Mouse (Mus musculus): ENCODE data around the gene Dcaf8.

The Dcaf8 gene

DNA sequence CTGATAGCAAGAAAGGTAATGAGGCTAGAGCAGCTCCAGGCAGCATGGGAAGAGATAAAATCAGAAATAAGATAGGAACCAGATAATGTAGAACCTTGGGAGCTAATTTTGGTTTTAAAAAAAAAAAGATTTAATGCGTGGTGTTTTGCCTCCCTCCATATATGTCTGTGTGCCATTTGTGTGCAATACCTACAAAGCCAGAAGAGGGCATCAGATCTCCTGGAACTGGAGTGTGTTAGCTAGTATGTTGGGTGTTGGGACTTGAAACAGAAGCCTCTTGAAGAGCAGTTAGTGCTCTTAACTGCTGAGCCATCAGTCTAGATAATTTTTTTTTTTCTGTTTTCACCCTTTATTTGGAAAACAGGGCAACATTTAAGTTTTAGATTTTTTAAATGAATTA is 4.3 kb upstream of the Dcaf8 start:
- in situ Hi-C loops (cut with MboI, MseI): loop anchor here in 1 of 2 experiments (10.0 kb wide), 1 partner anchor 171 kb away; no protein-coding TSS in a partner anchor

DNA sequence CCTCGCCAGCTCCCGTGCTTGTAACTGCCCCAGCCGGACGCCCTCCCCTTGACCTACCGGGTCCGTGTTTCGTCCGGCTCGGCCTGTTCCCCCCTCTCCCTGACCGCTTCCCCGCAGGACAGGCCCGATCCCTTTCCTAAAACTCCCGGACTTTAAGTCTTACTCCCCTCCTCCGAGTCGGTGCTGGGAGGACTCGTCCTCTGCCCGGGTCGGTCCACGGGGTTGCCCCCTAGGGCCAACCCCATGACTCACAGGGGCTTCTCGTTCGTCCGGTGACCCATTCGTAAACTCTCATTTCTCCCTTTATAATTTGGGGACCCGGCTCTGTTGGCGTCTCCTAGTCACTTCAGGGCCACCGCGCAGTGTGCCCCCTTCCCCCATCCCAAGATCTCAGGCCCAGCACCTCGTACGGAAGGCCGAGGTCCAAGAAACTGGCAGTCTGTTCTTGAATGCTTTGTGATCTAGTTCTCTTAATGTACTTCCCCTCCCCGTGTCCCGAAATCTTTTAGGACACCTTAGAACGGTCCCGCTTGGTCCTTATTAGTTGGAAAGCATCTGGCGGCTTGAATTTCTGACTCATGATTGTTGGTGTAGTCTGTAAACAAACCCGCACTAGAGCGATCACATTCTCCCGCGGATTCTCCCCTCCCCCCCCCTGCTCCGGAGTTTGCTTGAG is 533 bp downstream of the Dcaf8 start:
- in situ Hi-C loops (cut with MboI, MseI): loop anchor here (5.0 to 10.0 kb wide), 2 partner anchors 164 to 166 kb away; no protein-coding TSS in a partner anchor

DNA sequence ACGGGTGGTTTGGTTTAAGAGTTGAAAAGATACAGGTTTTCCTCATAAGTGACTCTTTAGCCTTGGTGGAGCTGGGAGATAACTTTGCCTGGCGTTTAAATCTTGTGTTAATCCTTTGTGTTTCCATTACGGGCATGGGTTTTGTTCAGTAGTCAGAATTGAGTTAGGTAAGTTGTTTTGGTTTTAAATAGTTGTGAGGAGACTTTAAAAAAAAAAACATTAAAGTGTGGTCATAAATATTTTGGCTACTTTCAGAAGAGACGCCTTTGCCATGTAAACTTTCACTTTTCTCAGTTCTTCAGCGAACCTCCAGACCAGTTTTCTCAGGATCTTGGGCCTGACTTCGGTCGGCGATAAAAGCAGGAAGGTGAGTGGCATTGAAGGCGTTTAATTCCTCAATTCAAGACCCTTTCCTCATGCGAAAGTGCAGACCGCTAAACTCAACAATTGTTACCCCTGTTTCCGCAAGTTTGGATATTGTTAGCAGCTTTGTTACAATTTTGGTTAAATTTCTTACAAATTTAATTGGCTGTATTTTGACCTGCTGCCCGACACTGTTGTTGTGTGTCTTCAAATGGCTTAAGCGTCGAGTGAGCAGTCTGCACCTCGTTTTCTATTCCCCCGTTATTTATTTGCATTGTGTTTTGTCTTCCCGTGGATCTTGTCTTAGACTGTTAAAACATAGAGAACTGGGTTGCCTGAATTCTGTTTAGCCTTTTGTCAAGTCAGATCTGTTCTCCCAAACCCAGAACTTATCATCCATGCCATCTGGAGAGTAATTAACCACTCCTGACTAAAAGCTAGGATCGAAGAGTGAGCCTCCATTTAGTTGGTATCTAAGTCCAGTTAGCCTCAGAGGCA is 1.3 kb downstream of the Dcaf8 start:
- in situ Hi-C loops (cut with MboI, MseI): loop anchor here (5.0 to 10.0 kb wide), 2 partner anchors 163 to 166 kb away; no protein-coding TSS in a partner anchor

DNA sequence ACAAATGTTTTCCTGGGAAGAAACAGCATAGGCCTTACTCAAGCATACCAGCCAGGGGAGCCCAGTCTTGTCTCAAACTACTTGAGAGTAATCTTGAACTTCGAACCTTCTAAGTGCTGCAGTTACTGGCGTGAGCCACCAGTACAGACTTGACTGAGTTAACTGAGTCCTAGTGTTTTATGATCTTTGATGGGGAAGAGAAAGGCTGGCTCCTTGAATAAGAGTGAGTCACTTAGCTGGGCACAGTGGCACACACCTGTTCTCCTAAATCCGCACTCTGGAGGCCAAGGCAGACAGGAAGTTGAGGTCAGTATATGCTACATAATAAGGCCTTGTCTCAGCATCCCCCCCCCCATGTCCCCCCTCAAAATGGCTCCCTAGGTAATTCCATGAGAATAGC is 6.7 kb downstream of the Dcaf8 start:
- in situ Hi-C loops (cut with MboI, MseI): no loop called here

DNA sequence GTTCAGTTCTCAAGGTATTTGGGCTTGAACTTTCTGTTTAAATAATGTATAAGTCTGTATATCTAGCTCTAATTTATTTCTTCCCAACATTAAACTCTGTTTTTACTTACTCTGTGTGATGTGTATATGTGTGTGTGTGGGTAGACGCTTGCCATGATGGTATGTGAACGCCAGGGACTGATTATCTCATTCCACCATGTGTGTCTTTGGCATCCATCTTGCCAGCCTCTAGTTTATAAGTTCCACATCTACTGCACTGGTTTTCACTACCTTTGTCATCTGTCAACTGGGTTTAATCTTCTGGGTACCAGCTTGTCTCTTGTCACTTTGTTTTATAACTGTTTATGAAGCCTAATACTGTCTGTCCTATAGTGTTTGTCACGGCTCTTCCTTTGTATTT is 7.6 kb downstream of the Dcaf8 start:
- in situ Hi-C loops (cut with MboI, MseI): no loop called here

DNA sequence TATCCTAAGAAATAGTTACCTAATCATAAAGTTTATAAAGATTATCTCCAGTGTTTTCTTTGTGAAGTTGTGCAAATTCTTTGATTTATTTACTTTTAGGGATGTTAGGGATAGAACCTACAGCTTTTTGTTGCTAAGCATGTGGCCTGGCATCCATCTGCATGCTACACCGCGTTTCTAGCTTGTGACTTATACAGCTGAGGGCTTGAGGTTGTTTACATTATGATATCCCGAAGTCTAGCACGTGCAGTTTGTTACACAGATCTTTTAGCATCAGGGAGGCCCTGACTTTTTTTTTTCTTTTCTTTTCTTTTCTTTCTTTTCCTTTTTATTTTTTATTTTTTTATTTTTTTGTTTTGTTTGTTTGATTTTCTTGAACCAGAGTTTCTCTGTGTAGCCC is 12.1 kb downstream of the Dcaf8 start:
- in situ Hi-C loops (cut with MboI, MseI): no loop called here

DNA sequence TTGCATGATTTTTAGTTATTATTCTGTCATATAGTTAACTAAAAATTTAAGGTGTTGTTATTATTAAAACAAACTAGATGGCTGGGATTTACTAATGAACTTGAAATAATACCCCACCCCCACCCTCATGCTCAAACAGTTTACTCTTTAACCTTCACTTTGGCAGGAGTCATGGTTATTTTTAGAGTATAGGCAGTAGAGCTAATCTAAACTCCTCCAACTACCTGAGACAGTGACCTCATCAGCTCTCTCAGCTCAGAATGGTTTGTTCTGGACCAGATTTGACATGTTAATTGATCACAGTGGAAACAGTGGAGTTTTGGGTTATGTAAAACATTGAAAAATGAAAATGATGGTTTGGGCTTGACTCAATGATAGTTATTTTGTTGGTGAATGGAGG is 12.6 kb downstream of the Dcaf8 start:
- in situ Hi-C loops (cut with MboI, MseI): no loop called here

DNA sequence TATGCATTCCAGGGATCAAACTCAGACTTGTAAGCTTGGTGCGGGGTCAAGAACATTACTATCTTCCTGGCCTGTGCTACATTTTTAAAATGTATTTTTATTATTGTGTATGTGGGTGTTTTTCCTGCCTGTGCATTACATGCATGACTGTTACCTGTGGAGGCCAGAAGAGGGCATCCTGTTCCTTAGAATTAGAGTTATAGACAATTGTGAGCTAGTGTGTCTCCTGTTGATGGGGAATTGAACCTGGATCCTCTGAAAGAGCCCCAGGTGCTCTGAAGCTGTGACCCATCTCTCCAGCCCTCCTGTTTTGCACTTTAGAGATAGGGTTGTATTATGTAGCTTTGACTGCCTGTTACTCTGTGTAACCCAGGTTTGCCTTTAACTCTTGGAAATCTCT is 14.1 kb downstream of the Dcaf8 start:
- in situ Hi-C loops (cut with MboI, MseI): no loop called here

DNA sequence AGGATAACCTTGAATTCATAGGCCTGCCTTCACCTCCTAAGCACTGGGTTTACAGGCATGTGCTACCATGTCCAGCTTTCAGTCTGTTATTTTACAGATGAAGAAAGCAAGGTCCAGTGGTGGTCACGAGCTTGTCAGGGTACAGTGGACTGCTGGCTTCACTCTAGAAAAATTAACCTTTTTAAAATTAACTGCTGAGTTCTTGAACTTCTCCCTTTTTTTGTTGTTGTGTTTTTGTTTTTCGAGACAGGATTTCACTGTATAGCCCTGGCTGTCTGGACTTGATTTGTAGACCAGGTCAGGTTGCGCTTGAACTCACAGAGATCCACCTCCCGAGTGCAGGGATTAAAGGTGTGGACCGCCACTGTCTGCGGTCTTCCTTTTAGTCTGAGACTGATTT is 15.1 kb downstream of the Dcaf8 start:
- in situ Hi-C loops (cut with MboI, MseI): no loop called here

DNA sequence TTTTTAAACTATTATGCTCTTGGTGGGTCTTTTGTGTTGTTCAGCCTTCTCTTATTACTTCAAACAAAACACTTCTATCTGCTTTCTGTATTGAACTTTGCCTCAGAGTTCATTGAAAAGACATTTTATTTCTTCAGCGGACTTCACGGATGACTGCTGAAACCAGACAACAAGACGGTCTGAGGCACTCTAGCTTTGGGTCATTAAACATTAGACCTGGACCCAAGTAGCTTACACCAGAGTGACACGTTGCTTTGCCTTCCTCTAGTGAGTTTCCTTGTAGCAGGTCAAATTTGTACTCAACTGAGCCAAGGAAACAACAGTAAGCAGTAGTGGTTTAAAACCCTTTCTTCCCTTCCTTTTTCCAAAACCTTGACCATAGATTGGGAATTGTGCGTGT is 20.0 kb downstream of the Dcaf8 start:
- in situ Hi-C loops (cut with MboI, MseI): no loop called here

DNA sequence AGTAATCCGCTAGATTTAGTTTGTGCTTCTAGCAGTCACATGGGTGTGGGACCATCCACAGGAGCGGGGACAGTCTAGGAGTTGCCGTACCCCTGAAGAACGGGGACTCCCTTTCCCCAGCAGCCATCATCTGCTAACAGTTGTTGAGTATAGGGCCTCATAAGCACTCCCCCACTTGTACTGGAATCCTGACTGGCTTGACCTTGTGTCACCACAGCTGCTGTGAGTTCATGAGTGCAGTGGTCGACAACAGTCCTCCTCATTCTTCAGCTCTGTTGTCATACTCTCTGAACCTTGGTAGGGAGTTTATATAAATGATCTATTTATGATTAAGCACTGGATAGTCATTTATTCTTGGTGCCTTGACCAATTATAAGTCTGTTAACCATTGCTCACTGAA is 21.9 kb downstream of the Dcaf8 start:
- in situ Hi-C loops (cut with MboI, MseI): no loop called here

DNA sequence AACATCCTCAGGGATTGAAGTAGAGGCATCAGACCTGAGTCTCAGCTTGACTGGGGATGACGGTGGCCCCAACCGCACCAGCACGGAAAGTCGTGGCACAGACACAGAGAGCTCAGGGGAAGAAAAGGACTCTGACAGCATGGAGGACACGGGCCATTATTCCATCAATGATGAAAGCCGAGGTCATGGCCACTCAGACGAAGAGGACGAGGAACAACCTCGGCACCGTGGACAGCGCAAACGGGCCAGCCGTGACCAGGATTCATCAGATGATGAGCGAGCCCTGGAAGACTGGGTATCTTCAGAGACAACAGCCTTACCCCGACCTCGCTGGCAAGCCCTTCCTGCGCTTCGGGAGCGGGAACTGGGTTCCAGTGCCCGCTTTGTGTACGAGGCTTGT is 24.5 kb downstream of the Dcaf8 start:
- in situ Hi-C loops (cut with MboI, MseI): no loop called here

DNA sequence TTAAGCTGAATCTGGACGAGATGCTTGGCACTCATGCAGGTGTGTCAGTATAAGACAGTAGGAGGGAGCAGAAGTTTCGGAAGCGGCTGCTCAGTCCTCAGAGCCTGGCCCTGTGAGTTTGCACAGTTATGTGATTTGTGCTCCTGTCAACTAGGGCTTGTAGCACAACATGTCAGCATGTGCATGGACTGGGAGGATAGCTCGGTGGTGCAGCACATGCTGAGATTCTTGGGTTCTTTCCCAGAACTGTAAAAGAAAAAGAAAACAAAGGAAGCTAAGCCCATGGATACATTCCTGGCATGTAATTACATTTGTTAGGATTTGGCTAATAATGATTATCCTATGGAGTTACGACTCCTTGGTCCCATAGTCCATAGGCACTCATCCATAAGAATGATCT is 25.3 kb downstream of the Dcaf8 start:
- in situ Hi-C loops (cut with MboI, MseI): no loop called here

DNA sequence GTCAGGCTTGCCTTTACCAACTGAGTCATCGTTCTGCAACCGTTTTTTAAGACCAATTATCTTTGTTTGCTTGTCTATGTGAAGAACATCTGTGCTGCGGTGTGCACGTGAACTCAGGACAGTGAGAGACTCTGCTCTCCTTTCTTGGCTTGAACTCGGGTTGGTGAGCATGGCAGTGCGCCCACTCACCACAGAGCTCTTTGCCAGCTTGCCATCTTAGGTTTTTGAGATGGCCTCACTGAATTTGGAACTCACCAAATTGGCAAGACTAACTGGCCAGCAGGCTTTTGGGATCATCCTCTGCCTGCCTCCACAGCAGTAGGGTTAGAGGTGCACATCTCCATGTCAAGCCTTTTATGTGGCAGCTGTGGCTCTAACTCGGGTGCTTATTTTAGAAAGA is 29.9 kb downstream of the Dcaf8 start:
- in situ Hi-C loops (cut with MboI, MseI): no loop called here

DNA sequence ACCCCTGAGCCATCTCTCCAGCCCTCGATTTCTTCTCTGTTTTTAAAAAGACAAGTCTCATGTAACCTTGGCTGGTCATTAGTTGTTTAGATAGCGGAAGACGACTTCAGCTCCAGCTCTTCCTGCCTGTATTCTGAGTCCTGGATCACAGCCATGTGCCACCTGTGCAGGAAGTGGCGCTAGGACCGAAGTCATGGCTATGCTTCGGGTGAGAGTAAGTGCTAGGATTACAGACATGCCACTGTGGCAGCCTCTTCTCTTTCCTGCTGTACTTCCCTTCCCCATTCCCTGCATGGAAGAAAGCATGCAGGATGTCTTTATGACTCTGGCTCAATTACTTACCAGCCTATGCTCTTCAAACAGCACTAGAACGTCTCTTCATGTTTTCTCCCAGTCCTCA is 31.2 kb downstream of the Dcaf8 start:
- in situ Hi-C loops (cut with MboI, MseI): no loop called here

DNA sequence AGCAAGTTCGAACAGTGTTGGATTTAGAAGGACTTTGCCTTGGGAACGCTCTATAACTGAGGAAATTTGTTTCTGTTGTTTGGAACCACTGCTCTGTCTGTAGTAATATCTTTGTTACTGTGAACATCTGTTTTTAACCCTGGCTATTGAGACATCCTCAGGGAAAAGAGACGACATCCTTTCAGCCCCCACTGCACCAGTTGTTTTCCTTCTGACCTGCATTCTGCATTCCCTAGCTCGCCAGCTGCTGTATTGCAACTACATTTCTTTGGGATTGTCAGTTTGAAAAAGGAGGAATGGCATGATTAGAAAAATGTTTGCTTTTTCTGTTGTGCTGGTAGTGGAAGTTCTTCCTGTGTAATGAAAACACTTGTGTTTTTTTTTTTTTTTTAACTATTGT is 33.0 kb downstream of the Dcaf8 start:
- in situ Hi-C loops (cut with MboI, MseI): no loop called here

DNA sequence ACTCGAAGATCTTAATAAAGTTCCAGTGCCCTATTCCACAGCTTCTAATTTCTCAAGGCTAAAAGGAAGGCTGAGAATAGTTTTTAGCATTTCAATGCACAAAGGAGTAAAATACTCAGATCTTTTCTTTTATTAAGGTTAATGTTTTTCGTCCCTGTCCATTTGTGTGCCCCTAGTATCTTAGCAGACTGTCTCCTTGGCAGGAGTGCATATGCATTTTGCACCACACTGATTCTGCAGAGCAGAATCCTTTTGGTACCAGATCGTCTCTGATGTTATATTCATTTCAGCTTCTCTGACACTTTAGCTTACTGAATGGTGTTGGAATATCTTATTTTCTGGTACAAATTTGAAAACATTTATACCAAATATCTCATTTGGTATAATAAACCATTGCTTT is 33.9 kb downstream of the Dcaf8 start:
- in situ Hi-C loops (cut with MboI, MseI): no loop called here

DNA sequence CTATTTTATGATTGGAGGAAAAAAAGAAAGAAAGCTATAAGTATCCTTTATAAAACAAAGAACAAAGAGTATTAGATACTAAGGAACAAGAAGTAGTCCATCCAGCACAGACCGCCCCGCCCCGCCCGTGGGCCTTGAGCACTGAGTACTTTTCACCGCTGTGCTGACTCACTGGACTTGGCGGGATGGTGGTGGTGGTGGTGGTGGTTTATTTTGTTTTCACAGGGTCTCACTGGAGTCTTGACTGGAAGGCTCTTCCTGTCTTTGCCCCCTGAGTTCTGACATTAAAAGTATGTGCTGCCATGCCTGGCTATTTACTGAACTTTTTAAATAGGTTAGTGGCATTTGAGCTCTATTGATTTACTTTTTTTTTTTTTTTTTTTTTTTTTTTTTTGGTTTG is 35.2 kb downstream of the Dcaf8 start:
- in situ Hi-C loops (cut with MboI, MseI): no loop called here

DNA sequence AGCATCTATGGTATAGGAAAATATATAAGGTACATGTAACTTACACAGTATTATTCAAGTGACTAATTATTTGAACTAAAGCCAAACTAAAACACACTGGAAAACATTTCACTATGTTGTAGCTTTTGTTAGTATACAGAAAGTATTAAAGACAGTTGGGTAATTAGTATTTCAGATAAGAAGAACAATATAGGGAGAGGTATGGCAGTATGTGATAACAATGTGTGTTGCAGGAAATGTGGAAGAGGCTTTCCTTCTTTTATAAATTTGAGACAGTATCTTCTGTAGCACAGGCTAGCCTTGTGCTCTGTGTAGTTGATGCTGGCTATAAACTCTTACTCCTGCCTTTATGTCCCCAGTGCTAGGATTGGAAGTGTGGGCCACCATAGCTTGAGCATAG is 36.0 kb downstream of the Dcaf8 start:
- in situ Hi-C loops (cut with MboI, MseI): no loop called here

DNA sequence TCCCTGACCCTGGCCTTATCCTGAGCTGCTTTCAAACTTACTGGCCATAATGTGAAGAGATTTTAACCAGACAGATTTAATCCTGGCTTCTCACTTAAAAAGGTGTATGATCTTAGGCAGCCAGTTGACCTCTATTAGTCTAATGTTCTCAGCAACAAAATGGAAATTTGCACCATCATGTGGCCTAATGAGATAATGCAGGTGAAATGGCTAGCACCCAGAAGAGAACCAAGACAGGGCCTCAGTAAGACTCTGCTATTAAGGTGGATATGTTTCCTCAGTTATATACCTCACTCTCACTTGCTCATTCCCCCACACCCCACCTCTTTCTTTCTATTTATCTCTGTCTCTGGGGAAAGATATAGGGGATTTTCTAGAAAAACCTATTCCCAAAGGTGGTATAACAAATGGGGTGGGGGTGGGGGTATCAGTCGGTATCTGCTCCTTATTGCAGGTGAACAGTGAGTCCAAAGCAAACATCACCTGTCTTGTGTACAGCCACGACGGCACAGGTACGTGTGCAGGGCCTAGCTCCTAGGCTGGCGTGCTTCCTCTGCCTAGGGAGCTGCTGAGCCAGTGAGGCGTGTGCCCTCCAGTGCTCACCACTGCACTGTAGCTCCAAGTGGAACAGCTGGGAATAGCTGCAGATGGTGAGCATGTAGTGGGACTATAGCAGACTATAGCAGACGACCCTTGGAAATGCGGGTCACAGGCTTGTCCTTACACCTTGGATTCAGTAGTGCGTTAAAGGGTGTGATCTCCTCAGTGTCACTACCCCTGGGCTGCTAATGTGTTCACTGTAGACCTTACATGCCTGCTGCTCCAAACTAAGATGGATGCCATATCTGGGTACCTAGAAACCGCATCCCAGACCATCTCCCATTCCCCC is 38.8 kb downstream of the Dcaf8 start:
- in situ Hi-C loops (cut with MboI, MseI): no loop called here

DNA sequence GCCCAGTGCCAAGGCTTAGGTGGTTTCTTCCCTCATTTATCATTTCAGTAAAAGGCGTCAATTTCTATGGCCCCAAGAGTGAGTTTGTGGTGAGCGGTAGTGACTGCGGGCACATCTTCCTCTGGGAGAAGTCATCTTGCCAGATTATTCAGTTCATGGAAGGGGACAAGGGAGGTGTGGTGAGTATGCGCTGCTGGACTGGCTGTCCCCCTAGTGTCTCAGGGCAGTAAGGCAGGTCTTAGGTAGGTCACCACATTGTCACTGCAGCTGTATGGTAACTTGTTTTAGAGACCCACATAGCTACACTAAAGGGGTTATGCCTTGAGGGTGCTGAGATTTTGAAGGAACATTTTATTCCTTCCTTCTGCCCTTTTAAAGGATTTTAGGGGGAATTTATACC is 41.0 kb downstream of the Dcaf8 start:
- in situ Hi-C loops (cut with MboI, MseI): no loop called here

DNA sequence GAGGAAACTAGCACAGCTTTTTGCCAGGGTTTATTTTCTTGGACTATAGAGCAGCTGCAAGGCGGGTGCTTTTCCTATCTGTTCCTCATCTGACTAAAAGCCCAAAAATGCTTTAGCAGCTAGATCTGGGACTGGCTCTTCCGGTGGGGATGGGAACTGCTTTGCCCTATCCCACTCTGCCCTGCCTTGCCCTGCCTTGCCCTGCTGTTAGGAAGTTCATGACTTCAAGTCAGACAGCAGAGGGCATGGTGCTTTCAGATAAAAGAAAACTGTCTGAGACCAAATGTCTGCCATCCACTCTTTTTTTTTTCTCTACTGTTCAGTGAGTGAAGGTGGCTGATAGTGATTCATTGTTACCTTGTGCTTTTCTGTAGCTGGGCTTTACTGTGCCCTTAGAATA is 43.7 kb downstream of the Dcaf8 start:
- in situ Hi-C loops (cut with MboI, MseI): no loop called here
